In genomic region chr8:121450211-121450610, GRCm38 (mm10) we compare ENCODE assay signal across 23 mouse cellular contexts.
"Had no signal": no experiment of that assay in that cellular context is flagged by ENCODE, and none has a peak within 500 bp of the region (broad histone marks: within the 10 kb centered on the region; RNA-seq: fewer than 3 reads in every experiment).

No protein-coding gene starts in this region.

- H3K27ac ChIP-seq: left cerebral cortex, adult 2 months; limb, embryonic 12.5 days; limb, embryonic 15.5 days; liver, embryonic 14.5 days; macrophage; neural tube, embryonic 13.5 days had no signal

- H3K4me2 ChIP-seq: limb, embryonic 12.5 days; limb, embryonic 15.5 days; liver, embryonic 11.5 days; lung, embryonic 14.5 days; neural tube, embryonic 13.5 days had no signal

- DNase-seq: kidney, adult 18-20 months; kidney, adult 9 months; kidney, postnatal 10 days; kidney, postnatal 36 days; layer of hippocampus, postnatal 36 days; left cerebral cortex, postnatal 4 days; liver, postnatal 0 days; lung, embryonic 14.5 days; retina, postnatal 1 day; right cerebral cortex, postnatal 25 days; thymus, adult 2 months; thymus, postnatal 14 days; thymus, postnatal 4 days had no signal

- H3K9me3 ChIP-seq: limb, embryonic 12.5 days; limb, embryonic 15.5 days; neural tube, embryonic 13.5 days had no signal

- H3K27me3 ChIP-seq: neural tube, embryonic 13.5 days had no signal

- H3K36me3 ChIP-seq: limb, embryonic 12.5 days; limb, embryonic 15.5 days; neural tube, embryonic 13.5 days had no signal

- H3K9ac ChIP-seq: limb, embryonic 12.5 days; limb, embryonic 15.5 days; liver, embryonic 14.5 days; liver, postnatal 0 days; lung, embryonic 14.5 days; neural tube, embryonic 13.5 days had no signal

- H3K4me1 ChIP-seq: neural tube, embryonic 13.5 days had no signal

- ATAC-seq: liver, postnatal 0 days; lung, postnatal 0 days; midbrain, embryonic 16.5 days had no signal

- H3K4me3 ChIP-seq: left cerebral cortex, adult 2 months; limb, embryonic 12.5 days; limb, embryonic 15.5 days; myocyte; neural tube, embryonic 13.5 days had no signal
